Mouse (Mus musculus): ENCODE data around the gene Ttc27.

Gene Ttc27

GRCm38 (mm10) chr17:74876954-74877353 is 159.4 kb downstream of the Ttc27 start:
- DNase-seq (ENCODE audit: low spot score), result no peak

DNA sequence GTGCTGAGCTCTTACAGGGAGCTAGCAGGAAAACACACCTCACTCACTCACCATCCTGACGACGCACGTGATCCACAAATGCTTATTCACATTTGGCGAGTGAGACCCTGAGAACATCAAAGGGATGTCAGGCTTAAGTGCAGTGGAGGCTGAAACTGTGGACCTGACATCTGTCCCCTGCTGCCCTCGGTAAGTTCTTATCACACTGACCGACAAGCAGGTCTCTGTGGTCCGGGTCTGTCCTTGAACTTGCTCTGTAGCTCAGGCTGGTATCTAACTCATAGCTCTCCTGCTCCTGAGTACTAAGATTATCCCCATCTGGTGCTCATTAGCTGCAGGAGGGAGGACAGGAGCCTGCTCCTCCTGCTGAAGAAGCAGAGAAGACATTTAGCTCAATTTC is 162.2 kb downstream of the Ttc27 start:
- DNase-seq (ENCODE audit: low spot score), result no peak

DNA sequence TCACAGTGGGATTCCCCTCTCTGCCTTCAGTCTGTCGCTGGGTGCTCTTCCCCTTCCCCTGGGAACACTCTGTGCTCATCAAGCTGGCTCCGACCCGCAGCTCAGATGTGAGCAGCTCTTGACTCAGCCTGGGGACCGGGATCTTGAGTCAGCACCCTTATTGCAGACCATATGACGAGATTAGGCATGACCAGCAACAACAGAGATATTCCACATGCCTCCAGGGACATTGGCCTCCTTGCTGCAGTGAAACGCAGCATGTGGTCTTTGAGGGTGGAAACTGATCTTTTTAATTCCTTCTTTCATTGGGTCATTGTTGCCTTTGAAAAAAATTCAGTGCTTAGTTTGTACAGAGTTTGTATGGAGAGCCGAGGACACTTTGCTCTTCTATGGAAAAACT is 169.5 kb downstream of the Ttc27 start:
- DNase-seq (ENCODE audit: low spot score), result no peak

DNA sequence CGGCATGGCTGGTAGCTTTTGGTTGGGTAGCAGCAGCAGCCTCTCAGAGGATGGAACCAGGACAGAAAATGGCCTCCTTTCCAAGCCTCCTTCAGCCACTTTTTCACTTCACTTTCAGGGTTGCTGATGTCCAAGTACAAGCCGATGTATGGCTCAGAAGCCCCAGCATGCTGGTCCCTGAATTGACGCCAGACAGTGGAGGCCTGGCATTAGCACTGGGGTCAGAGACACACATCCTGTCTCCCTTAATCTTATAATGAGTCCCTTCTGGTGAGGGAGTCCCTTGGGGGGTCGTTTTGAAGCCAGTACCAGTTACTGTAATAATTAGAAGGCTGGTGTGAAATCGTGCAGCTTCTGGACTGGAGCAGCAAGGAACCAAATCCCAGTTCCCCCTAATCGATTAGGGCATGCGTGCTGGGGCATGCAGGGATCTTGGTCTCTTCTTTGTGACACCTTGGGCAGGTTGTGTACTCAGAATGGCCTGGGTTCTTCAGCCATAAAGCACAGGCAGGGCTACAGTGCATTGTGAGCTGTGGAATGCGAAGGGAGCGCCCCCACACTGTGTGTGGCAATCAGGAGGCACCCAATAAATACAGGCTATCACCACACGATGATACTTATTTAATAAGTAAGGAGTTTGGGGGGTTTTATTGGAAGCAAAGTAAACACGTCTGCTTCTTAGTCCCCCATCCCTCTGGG is 171.5 kb downstream of the Ttc27 start:
- no peak for DNase-seq (ENCODE audit: low spot score)

DNA sequence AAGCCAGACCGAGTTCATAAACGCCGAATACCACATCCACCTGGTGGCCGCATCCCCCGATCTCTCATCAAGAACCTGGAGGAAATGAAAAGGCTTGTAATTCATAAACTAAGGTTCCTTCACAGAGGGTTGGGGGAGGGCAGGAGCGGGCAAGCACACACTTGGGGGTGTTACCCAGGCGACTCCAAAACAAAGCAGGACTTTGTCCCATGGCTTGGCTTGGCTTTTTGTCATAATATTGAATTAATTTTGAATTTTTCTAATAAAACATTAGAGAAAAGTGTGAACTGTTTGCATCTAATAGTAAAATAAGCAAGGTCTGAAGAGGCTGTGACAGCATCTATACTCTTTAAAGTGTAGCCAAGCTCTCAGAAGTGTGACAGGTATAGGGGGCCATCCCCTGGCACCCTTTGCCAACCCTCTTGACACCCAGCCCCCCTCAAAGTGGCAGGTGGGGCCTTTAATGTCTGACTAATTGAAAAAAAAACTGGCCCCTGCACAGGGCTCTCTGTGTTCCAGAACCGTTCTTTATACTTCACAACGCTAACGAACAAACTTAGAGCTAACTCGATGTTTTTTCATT is 172.1 kb downstream of the Ttc27 start:
- DNase-seq (ENCODE audit: low spot score), result no peak

GRCm38 (mm10) chr17:74902453-74902852 is 184.9 kb downstream of the Ttc27 start:
- DNase-seq (ENCODE audit: low spot score), result no peak

DNA sequence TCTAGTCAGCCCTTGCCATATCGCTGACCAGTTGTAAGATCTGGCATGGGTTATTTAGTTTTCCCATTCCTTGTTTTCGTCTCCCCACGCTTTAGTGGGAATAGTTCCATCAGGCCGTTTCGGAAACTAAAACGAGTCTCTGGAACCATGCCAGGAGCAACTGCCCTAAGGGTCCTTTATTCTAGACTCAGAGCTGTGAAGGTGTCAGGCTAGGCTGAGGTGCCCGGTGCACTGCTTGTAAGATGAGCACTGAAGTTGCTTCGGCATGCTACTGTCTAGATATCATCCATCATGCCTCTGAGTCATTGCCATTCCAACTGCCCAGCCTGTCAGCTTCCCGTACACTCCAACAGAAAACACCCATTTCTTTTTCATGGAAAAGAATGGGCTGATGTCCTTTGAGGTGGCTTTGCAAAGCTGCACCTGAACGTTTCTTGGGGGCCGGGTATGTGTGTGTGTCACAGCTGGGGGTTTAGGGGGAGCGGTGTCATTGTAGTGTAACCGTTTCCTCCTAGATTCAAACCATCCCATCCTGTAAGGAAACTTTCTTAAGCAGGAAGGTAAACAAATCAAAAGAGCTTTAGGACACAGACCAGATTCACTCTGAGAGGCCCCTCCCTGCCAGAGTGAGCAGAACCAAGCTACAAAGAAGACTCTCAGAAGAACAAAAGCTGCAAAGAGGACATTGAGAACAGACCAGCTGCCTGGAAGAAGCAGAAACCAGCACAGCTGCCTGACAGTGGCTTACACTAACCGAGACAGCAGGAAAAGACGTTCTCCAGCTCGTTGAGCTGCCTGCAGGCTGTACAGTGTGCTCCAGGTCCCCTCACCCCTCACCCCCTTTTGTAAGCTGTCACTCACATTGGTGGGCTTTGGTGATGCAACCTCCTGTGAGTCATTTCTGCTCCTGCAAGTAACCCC is 186.1 kb downstream of the Ttc27 start:
- no peak for DNase-seq (ENCODE audit: low spot score)

- no peak for DNase-seq (ENCODE audit: low spot score)
These were observed 186.8 kb downstream of the Ttc27 start for GRCm38 (mm10) chr17:74904332-74904687.

DNA sequence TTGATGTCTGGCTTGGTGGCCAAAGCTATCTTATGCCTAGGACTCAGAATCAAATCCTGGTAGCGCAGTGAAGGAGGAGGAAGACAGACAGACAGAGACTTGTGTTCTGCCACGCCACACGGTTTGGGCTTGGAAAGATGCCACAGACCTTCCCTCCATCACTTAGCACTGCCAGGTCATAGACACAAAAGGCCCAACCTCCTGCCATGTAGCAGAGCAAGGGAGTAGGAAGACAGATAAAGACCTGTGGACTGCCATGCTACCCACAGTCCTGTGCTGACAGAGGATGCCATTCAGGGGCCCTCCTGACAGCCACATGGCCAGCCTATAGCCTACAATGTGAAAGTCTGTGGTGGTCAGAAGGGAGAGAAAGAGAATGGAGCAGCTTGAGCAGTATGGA is 187.4 kb downstream of the Ttc27 start:
- DNase-seq (ENCODE audit: low spot score), result no peak

- no peak for DNase-seq (ENCODE audit: low spot score)
These were observed 195.5 kb downstream of the Ttc27 start for GRCm38 (mm10) chr17:74912995-74913394.
